Mouse (Mus musculus) CD4-positive, CD25-positive, alpha-beta regulatory T cell, adult 4 months (primary cell): Measurements from ENCODE around the gene Efhd2. TPM values are rescaled to one million over a fixed set of nuclear protein-coding genes. Genes with fewer than 3 reads are reported as not detected.

Source experiments
- ATAC-seq: one replicate; pipeline ENCODE4 v1.8.0; 2017
- polyA plus RNA-seq, 2 experiments: library from polyadenylated mRNA; unstranded; fragments of 100-300 nt; shearing (Covaris generic); gene quantifications; one replicate each; pipeline ENCODE4 v1.2.1; 2017

The Efhd2 gene
- polyA plus RNA-seq, 2 experiments from 2014 or later = 19.8 to 27.0 TPM

DNA sequence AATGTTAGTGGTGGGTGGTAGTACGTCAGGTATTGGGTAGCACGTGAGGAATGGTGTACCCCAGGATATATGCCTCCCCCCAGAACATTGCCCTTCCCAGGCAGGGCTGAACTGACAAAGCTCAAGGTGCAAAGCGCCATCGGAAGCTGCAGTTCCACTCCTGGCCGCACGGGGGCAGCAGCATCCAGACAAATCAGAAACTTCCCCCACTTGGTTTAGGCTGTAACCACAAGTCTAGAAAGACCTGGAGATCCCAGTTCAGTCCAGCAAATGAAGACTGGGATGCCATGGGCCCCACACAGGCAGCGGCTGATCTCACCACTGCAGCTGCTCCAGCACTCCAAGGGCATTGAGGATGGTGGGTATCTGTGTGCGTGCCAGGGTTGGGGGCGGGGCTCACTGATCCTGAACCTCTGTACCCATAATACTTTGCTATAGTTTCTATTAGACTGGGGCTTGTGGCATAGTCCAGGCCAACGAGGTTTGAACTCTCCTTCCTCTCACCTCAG is 17.2 kb downstream of the Efhd2 start:
- ATAC-seq = peak; percentile 51

DNA sequence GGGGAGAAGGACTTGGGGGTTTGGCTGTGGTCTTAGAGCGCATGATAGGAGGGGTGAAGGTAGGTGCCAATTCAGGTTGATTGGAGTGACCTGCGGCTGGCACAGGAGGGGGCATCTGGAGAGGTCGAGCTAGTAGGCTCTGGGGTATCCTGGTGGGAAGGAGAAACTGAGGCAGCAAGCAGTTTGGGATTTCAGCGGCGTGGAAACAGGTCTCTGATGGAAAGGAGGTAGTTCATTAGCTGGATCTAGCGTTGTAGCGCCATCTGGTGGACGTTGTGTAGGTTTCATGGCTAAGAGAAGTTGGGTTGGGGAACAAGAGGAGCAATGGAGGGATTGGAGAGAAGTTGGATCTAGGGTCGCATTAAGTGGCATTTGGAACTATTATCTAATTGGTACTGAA is 21.3 kb downstream of the Efhd2 start:
- peak; percentile 46 for ATAC-seq

DNA sequence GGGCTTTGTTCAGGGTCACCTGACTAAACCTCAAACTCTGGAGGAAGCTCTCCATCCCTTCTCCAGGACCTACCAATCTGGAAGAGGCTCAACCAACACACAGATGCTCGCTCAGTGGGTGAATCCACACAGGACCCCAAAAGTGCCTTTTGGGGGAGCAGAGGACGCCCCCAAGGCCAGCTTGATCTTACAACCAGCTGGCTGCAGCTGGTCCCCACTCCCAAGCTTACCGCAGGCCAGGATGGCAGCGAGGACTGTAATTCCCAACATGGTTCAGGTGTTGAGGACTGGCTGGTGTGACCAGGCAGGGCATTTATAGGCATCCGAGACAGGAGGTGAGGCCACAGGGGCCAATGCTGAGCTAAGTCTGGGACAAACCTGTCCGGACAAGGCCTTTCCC is 28.7 kb downstream of the Efhd2 start, which contains the start of gene Ctrc:
Gene Ctrc, minus strand, starts transcription at position 361 of the 400 bp plus-strand sequence.
- ATAC-seq = no peak

DNA sequence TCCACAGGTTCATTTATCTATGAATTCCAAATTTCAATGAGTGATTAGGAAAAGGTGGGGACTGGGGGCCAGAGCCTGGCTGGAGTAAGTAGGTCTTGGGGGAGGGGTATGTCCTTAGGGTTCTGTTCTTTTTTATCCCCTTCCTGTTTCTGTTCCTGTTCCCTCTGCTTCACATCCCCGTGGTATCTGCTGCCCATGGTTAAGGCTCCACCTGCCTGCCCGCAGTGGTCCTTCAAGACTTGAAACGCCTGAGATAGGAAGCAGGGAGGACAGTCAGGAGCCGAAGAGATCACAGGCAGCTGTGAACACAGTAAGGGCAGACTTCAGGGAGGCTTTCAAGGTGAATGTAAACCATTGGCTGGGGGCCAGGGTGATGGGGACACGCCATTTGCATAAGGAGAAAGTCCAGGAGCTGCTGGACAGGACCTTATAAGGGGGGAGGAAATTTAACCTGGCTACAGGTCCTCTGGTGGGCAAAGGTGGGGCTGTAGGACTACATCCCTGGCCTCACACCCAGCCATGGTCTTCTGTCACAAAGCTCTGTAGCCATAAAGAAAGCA is 40.1 kb downstream of the Efhd2 start:
- no peak for ATAC-seq

DNA sequence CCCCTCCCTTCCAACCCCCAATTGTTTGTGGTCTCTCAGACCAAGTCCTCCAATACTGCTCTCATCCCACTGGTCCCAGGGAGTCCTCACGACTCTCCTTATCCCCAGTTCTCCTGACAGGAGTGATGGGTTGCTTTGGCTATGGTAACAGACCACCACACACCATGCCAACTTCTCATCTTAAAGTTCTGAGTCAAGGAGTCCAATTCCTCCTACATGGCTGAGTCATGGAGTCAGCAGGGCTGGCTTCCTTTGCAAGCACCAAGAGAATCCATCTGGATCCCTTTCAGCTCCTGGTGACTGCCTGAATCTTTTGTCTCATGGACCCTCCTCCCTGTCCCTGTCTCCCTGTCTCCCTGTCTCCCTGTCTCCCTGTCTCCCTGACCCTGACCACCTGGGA is 40.8 kb downstream of the Efhd2 start:
- ATAC-seq = no peak

DNA sequence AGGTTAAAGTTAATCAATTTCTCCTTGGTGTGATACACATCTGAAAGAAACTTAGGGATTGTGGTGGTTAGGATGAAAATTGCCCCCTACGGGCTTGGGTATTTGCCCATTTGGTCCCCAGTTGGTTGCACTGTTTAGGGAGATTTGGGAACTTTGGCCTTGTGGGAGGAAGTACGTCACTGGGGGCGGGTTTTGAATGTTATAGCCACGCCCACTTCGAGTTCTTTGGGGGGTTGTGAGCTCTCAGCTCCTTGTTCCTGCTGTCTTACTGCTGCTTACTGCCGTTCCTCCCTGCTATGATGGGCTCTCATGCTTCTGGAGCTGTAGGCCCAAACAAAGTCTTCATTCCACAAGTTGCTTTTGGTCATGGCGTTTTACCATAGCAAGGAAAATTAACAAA is 43.4 kb downstream of the Efhd2 start:
- ATAC-seq = no peak

DNA sequence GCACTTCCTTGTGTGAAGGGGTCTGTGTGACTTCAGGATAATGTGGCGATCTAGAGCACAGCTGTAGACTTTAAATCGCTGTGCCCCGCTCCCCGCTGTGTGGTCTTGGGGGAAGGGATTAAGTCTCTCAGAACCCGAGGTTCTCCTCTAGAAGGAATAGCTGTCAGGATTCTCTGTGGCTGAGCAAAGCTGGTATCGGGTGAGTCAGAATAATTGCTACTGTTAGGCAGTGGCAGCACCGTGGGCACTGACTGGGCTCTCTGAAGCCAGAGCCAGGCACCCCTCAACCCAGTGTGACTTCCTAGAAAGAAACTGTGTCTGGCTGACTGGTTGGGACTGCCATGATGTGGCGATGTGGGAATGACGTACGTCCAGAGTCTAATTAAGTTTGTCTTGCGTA is 44.3 kb downstream of the Efhd2 start:
- no peak for ATAC-seq

DNA sequence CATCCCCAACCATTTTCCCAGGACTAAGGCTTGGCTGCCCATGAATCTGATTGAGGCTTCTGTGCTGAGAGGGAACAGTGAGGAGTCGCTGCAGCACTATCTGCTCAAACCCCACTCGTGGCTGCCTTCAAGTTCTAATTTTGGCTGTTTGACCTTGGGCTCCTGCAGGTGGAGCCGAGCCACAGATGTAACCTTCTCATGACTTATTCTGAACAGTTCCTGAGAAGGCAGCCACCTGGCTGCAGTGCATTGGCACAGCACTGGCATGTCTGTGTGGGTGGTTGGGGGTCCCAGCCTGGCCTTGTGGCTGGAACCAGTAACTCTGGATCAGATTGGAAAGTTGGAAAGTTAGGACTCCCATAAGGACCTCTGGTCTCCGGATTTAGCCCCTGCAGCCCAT is 46.5 kb downstream of the Efhd2 start:
- ATAC-seq = no peak

DNA sequence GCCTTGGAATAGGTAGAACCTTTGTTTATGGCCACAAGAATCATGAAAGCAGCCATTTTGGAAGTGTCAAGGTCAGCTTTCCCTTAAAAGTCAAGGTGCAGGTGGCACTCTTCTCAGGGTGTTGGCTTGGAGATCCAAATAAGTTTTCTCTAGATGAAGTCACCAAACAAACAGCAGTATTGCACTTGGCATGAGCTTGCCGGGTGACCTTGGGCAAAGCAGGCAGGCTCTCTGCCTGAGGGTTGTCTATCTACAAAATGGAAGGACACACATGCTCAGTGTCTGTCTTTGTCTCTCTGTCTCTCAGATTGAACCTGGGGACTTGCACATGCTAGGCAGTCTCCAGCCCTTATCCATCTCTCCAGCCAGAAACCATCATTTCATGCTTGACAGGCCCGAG is 47.3 kb downstream of the Efhd2 start:
- ATAC-seq = no peak

DNA sequence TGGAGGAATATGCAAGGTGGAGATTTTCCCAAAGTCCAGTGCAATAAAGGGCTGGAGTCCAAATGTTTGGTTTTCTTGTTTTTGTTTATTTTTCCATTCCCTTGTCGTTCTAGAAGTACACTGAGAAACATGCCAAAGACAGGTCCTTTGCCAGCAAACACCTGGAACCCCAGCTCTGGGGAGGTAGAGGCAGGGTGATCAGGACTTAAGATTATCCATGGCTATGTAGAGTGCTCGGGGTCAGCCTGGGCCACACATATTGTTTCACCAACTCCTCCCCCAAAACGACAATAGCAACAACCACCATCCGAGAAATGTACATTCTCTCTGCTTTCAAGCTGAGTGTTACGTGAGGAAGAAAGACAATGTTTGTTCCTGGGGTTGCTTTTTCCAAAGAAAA is 48.7 kb downstream of the Efhd2 start, which contains the start of gene Cela2a:
Gene Cela2a, minus strand, starts transcription at position 101 of the 400 bp plus-strand sequence.
- ATAC-seq = no peak

DNA sequence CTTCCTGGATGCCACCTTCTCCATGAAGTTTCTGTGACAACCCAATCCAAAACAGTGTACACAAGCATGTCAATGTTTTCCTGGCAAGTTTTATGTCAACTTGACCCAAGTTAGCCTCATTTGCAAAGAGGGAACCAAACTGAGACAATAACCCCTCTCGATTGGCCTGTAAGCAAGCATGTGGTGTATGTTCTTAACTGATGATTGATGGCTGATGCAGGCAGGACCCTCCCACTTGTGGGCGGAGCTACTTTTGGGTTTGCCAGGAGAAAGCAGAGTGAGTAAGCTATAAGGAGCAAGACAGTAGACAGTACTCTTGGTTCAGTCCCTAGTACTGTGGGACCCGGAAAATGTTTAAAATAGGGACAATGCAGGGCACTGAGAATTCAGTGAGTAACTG is 51.7 kb downstream of the Efhd2 start:
- no peak for ATAC-seq

DNA sequence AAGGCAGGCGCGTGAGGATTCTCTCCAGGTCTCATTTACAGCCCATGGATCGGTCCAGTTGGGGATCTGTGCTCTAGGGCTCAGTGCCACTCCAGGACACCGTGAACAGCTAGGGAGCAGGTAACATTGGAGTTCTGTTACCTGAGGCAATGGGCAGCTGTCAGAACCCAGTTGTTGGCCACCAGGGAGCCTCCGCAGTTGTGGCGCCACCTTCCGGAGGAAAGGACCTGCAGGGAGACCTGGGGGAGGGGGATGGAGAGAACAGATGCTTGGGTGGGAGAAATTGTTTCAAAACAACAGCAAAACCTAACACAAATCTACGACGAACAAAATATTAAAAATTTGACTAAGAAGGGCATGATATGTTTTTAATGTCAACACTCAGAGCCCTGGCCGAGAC is 52.6 kb downstream of the Efhd2 start:
- no peak for ATAC-seq

DNA sequence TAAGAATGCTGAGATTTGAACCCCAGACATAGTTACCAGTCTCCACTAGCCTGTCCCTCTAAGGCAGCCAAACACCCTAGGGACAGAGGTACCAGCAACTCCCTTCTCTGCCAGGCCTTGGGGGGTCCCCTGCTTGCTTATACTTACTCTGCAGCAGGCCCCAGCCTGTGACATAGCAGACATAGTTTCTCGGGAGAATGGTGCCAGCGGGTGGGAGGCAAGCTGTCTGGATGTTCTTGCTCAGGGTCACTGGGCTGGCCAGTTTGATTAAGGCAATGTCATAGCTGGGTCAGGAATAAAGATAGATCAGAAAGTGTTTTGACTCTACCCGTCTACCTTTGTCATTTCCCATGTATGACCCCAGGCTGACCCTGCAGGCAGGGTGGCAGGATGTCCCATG is 53.5 kb downstream of the Efhd2 start:
- ATAC-seq = no peak

DNA sequence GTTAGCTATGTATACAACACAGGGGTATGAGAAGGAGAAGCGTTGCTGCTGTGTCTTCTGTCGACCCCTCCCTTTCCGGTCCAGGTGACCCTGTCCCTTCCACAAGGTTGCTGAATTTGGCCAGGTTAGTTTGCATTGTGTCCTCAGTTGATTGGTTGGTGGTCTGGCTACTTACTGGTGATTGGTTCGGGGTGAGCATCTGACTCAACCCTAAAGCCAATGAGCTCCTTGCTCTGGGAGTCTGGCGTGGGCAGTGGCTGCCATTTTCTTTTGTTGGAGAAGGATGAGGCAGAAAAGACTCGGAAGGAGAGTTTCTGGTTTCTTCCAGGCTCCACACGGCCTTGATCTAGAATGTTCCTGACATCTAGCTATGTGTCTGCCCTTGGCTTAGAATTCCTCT is 55.4 kb downstream of the Efhd2 start:
- ATAC-seq = no peak

DNA sequence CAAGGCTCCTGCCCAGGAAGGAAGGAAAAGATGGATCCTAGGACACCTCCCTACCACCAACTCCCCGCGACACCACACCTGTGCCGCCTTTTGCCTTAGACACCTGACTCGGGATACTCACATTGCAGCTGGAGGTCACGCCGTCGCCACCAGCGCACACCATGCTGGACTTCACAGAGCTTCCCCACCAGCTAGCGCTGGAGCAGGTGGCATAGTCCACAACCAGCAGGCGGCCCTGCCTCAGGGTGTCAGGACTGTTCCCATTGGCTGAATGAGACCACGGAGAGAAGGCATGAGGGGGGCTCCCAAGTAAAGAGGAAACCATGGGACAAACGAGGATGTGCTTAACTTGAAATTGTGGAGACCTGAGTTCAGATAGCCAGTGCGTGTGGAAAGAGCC is 55.9 kb downstream of the Efhd2 start:
- ATAC-seq = no peak

DNA sequence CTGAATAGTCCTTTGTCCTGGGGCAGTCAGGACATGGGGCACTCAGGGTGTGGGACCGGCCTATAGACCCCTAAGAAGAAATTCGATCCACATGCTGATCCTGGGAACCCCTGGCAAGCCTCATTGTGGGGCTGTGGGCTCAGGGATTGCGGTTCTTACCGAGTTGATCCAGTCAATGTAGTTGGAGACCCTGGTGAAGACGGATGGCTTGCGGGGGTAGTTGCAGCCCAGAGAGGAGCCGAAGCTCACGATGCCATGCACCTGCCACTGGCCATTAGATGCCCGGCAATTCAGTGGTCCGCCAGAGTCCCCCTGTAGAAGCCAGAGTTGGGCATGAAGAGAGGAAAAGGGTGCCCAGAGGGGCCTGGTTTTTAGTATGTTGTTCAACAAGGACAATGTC is 57.0 kb downstream of the Efhd2 start:
- ATAC-seq = no peak

DNA sequence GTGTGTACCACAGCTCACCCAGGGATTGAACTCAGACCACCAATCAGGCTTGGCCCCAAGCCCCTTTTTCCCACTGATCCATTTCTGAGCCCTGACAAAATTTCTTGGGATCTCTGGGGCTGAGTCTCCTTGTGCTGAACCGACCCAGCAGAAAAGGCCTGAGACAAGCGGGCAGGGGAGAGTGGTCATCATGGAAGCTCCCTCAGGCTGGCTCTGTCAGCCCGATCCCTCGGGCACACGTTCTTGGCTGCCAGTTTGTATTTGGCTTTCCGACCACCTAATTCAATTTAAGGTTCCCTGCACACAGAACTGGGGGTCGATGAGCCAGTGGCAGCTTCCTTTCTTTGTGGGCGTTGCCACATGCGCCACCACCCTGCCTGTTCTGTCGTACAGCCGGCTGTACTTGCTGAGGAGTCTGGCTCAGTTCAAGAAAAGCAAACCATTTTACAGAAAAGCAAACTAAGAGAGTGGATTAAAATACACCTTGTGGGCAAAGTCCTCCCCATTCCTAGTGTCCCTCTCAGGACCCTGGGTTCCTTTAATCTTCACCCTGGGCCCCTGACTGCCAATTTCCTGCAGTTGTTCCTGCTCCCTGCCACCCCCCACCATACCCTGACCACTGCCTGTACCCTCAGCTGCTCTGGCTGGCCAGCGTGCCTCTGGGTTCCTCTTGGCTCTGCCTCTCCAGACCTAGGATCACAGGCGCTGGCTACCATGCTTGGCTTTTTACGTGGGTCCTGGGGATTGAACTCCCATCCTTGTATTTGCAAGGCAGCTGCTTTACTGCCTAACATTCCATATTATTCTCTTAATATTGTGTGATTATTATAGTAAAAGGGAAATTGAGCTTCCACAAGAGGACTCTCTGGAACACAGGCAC is 57.7 kb downstream of the Efhd2 start:
- ATAC-seq = no peak

DNA sequence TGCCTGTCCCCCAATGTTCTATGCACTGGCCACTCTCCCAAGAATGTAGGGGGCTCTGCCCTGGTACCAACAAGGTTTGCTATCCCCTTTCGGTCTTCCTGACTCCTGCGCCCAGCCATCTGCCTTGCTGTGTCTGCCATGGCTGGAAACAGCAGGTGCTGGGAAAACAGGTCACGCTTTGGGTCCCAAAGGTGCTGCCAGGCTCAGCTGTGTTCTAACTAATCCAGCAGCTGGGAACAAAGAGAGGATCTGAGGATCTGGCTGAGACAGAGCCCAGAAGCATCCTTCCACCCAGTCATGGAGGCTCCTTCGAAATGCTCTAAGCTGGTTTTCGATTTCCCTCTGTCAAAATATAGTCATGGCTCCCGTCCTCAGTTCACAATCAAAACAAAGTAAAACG is 58.5 kb downstream of the Efhd2 start:
- ATAC-seq = no peak

DNA sequence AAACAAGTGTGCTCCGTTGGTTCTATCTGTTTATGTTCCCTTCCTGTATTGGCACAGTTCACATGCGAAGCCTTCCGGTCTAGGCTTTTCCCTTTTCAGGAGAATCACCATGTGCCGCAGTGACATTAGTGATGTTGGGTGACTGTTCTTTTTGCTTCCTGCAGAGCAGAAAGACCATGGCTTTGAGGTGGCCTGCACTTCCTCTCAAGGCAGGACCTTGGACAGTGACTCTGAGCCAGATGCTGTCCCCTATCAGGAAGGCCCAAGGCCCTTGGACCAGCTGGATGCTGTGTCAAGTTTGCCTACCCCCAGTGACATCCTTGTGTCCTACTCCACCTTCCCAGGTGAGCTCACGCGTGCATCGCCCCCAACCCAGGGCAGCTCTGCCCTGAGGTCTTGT is 63.3 kb downstream of the Efhd2 start:
- ATAC-seq = no peak

DNA sequence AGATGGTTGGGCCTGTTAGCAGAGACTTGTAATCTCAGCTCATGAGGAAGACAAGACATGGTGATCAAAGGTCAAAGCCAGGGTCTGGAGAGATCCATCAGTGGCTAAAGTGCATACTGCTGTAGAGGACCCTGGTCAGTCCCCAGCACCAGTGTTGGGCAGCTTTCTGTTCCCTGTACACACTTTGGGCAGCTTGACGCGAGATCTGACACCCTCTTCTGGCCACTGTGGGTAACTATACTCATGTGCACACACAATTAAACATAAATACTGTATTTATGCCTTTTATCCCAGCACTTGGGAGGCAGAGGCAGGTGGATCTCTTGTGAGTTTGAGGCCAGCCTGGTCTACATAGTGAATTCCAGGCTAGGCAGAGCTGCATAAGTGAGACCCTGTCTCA is 63.7 kb downstream of the Efhd2 start:
- no peak for ATAC-seq

DNA sequence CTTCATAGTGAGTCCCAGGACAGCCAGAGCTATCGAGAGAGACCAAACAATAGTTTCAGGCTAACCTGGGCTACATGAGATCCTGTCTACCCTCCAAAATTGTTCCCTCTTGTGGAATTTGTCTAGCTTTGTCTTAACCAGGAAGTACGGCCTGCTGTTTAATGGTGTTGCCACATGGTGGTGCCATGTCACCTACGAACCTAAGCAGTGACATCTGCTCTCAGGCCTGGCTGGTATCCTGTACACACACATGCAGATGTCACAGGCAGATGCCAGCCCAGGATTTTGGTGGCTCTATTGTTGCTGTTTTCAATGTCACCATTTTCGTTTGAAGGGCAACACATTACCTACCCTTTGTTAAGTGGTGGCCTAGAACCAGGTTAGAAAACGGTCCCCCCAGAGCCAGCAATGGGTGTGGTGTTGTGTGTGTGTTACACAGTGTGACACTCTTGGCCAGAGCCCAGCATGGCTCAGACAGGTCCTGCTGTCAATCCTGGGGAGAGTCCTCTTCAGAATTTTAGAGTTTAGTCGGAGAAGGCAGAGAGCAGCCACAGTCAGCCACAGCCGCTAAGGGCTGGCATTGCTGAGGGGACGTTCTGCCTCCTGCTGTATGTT is 64.8 kb downstream of the Efhd2 start:
- ATAC-seq = peak; percentile 63
